ENCODE assay signal across 9 mouse cellular contexts in genomic region chr7:67713820-67714510, GRCm38 (mm10). TPM values are rescaled to one million over a fixed set of nuclear protein-coding genes. Genes with fewer than 3 reads are reported as not detected.
DNase-seq lines count a peak whose midpoint lies in the region; ATAC-seq lines count a peak whose summit lies in the region.
"Had no signal": no experiment of that assay in that cellular context is flagged by ENCODE, and none has a peak within 500 bp of the region (broad histone marks: within the 10 kb centered on the region; RNA-seq: fewer than 3 reads in every experiment).

No protein-coding gene starts in this region.

- peaks cover 5% of the 10 kb centered on the region; the same call in 1 of the 2 replicates for H3K4me1 ChIP-seq in midbrain, embryonic 11.5 days (ENCODE audit: control insufficient read depth, insufficient read depth, low read length)

- DNase-seq in cerebellum, adult 11 months, result peak; percentile 5
- DNase-seq in cerebellum, postnatal 36 days, result peak; percentile 20 to 26
- peak; percentile 26 for DNase-seq in heart, adult 8-10 months (ENCODE audit: low spot score)
- peak; percentile 60 to 68 for DNase-seq in layer of hippocampus, adult 8-10 months (ENCODE audit: low spot score in 2 of 2)
- peak; percentile 92 for DNase-seq in midbrain, embryonic 11.5 days (ENCODE audit: low spot score, missing footprints)

- peak overlapping the region; percentile 33 for H3K9ac ChIP-seq in midbrain, embryonic 11.5 days (ENCODE audit: low read length)
- H3K9ac ChIP-seq: limb, embryonic 12.5 days had no signal

- no peak for ATAC-seq in cerebellum, adult (ENCODE audit: insufficient number of reproducible peaks, low FRiP score, low TSS enrichment)
- peak; percentile 64 for ATAC-seq in midbrain, embryonic 11.5 days (ENCODE audit: low FRiP score)
- ATAC-seq in megakaryocyte-erythroid progenitor cell, adult 5-6 weeks (replicated peaks; ENCODE audit: low FRiP score, low TSS enrichment, poor library complexity, severe bottlenecking), result no peak
- ATAC-seq in inflammation-experienced regulatory T-cells, adult 6 months, result no peak

- no peak overlapping the region for H3K4me2 ChIP-seq in midbrain, embryonic 11.5 days
- H3K4me2 ChIP-seq: limb, embryonic 12.5 days had no signal

- peaks cover 8% of the 10 kb centered on the region; the same call in 1 of the 2 replicates for H3K36me3 ChIP-seq in midbrain, embryonic 11.5 days (ENCODE audit: control insufficient read depth, insufficient read depth, low read length)

- H3K4me3 ChIP-seq in midbrain, embryonic 11.5 days (ENCODE audit: low read depth, low read length), result no peak overlapping the region
- H3K4me3 ChIP-seq: limb, embryonic 12.5 days had no signal

- WGBS in midbrain, embryonic 11.5 days, result 71% methylated on average over 19 of the region's 19 CpGs

- no peaks in the 10 kb centered on the region for H3K27me3 ChIP-seq in midbrain, embryonic 11.5 days (ENCODE audit: control insufficient read depth, insufficient read depth, low read length)
- H3K27me3 ChIP-seq: limb, embryonic 12.5 days had no signal

- peak overlapping the region; percentile 57 for H3K27ac ChIP-seq in midbrain, embryonic 11.5 days (ENCODE audit: low read depth, low read length)
- H3K27ac ChIP-seq: limb, embryonic 12.5 days had no signal

- H3K9me3 ChIP-seq in midbrain, embryonic 11.5 days (ENCODE audit: control insufficient read depth, low read length), result no peaks in the 10 kb centered on the region

RNA-seq across cellular contexts. Expression of gene Synm, which starts 45.6 kb away (rescaled TPM):
- 10 to 100 TPM in 1 of 4 experiments, 1 to 10 TPM in 3; 9.0 to 12.2 (median 9.9) TPM for total RNA-seq in heart, adult 8-10 months (2022)
- 10 to 100 TPM; 19.7 to 21.7 (median 20.6) TPM for total RNA-seq in layer of hippocampus, adult 8-10 months (2022)
- 0.91 and 1.3 TPM in 2 replicates for polyA plus RNA-seq in midbrain, embryonic 11.5 days (2014; fragmentation: Nextera tagmentation; extraction: Ambion mirVana)
- total RNA-seq in megakaryocyte-erythroid progenitor cell, adult 5-6 weeks (2014; fragmentation: Nextera tagmentation), result not detected in 2 replicates
- 0.52 TPM in 1 of 2 replicates, not detected in the other for total RNA-seq in megakaryocyte-erythroid progenitor cell, adult 5-6 weeks (2017)
- not detected for polyA plus RNA-seq in inflammation-experienced regulatory T-cells, adult 6 months (2017; shearing (Covaris generic))

Comparison
In these comparisons a context has a peak if more than half of its experiments do, and no peak if none do; other contexts are left out.
1. DNase-seq: peak in every context shown above with its lines; median percentile 92 in midbrain, embryonic 11.5 days; 64 in layer of hippocampus, adult 8-10 months; 26 in heart, adult 8-10 months; 23 in cerebellum, postnatal 36 days; 5 in cerebellum, adult 11 months.
2. RNA of gene Synm, which starts 45.6 kb away (total RNA-seq): 19.7 to 21.7 TPM in layer of hippocampus, adult 8-10 months and 9.0 to 12.2 TPM in heart, adult 8-10 months; 0.52 TPM in megakaryocyte-erythroid progenitor cell, adult 5-6 weeks; every median in the first group is over 4 times any median in the second.